Mouse (Mus musculus): Measurements from ENCODE around the gene Gpi1.

- no peak for TF ChIP-seq POLR2A (IDR thresholded peaks at IDR 0.05; ENCODE audit: insufficient read depth, low read length)
- TF ChIP-seq CTCF (IDR thresholded peaks at IDR 0.05; ENCODE audit: low read depth, low read length): no peak
These were observed 72.1 kb downstream of the Gpi1 start for GRCm38 (mm10) chr7:34157994-34158393.

All from ES-Bruce4 (cell line).